Mouse (Mus musculus) kidney, postnatal 4 days (tissue): Measurements from ENCODE around the gene Pi4k2a.
A peak's percentile ranks its signal among the peaks of the same experiment; 100 is the strongest.

Experiments
- DNase-seq, 2 experiments: peaks; one replicate each; pipeline ENCODE4 v3.0.0; 2021; ENCODE audit warnings: mixed read lengths in 2 of 2

Gene Pi4k2a

DNA sequence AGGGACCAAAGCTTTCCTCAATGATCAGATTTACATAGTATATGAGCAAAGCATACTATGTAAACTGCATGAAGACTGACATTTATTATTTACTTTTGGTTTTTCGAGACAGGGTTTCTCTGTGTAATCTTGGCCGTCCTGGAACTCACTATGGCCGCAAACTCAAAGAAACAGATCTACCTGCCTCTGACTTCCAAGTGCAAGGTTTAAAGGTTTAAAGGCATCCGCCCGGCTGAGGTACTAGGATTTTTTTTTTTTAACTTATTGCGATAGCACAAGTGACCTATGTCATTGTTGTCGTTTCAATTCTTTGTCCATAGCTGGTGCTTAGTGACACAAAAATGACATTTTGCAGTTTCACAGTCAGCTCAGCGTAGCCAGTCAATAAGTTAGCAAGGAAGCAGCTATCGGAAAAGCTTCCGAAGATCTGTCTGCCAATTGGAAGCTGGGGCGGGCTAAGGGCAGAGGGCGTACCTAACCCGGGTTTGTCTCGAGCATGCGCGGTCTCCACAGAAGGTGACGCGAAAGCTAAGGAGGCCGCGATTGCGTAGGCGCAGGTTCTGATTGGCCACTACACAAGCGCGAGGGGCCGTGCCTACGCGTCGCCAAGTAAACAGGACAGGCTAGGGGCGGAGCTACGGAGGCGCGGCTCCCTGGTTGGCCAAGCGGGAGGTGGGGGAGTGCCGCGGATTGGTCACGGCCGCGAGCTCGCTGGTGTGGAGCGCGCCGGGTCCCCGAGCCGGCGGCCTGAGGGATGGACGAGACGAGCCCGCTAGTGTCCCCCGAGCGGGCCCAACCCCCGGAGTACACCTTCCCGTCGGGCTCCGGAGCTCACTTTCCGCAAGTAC, at the start of gene Pi4k2a:
Pi4k2a (plus strand) TSS at position 723 of the 848 bp plus-strand sequence.
- DNase-seq: peak; percentile 98 to 99

DNA sequence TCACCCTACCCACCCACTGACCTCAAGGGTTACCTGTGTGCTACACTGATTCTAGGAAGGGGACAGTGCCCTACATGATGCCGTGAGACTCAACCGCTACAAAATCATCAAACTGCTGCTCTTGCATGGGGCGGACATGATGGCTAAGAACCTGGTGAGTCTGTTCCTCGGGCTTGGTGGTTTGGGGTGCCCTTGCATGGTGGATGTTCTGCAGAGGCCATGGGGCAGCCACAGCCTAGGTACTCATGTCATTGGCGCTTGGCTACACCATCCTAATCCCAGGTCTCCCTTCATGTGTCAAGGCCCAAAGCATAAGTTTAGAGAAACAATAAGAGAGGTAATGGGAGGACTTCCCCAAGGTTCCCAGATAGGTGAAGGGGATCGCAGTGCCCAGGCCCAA, 46.3 kb upstream of the Pi4k2a start:
- DNase-seq: no peak

DNA sequence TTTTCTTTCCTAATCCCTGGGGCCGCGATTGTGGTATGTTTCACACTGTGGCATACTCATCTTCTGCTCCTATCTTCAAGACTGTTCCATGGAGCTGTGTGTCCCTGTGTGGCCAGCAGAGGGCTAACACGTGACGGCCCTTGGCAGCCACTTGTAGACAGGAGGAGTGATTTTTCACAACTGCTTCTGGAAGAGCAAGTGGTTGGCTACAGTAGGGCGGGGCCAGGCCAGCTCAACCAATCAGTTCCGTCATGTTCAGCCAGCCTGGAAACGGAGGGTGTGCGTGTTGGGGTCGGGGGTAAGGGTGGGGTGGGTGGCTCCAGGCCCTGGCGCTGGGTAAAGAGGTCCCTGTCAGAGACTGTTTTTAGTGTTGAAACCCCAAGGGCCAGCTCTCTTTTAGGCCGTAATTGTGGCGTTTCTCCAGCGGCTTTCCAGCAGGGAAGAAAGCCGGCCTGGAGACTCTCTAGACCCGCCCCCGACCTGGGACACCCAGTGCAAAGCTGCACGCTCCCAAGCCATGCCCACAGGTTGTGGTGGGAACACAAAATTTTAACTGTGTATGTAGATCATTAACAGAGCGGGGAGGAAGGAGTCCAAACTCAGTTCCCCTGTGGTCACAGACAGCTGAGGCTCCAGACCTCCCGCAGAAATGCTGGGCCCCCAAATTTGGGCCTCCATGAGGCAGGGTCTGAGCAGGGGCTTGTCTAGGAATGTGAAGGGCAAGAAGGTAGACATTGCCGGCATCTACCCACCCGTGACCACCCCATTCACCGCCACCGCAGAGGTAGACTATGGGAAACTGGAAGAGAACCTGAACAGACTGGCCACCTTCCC, 44.8 kb upstream of the Pi4k2a start, which contains the start of gene Hoga1:
Hoga1 (plus strand) TSS at position 342 of the 834 bp plus-strand sequence.
- peak; percentile 90 to 95 for DNase-seq

DNA sequence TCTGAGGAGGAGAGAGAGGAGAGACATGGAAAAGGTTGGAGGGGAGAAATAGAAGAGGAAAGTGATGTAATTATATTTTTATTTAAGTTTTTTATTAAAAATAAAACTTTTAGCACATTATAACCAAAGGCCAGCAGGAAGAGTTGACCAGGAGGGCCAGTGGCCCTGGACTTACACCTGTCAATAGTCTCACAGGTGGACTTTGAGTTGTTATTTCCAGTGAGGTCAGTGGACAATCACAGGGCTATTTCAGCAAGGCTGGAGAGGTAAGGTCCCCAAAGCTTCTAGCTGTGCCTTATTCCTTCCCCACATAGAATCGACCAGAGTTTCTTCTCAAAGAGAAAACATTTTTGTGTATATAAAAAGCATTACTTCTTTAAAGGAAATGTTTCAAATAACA, 40.0 kb upstream of the Pi4k2a start:
- DNase-seq: no peak

DNA sequence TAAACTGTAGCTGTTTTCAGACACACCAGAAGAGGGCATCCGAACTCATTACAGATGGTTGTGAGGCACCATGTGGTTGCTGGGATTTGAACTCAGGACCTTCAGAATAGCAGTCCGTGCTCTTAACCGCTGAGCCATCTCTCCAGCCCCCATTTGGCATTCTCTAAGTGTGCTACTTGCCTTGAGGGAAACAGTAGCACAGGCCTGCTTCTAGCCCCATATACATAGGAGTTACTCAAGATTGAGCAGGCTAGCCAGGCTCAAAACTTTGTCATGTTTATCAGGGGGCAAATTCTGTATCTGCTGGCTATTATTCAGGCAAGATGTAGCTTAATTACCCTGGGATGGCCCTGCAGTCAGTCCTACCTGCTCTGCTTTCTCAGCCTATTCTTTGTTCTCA, 38.9 kb upstream of the Pi4k2a start:
- no peak for DNase-seq

DNA sequence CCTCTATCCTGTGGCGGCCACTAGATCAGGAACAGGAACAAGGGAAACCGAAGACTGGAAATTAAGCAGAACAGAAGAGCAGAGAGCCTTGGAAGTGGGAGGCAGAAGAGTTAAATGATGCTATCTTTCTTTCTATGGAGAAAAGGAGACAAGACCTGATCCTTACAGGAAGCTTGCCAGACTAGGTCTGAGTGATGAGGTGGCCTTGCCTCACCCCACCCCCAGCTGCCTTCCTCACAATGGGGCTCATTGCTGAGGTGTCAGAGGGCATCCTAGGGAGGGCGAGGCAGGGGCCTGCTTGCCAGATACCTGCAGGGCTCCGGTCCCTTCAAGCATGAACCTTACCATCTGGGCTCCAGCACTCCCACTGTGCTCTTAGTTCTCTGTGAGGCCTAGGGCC, 38.3 kb upstream of the Pi4k2a start, which contains the start of gene 4933411K16Rik:
4933411K16Rik (plus strand) TSS at position 301 of the 400 bp plus-strand sequence.
- DNase-seq: no peak

DNA sequence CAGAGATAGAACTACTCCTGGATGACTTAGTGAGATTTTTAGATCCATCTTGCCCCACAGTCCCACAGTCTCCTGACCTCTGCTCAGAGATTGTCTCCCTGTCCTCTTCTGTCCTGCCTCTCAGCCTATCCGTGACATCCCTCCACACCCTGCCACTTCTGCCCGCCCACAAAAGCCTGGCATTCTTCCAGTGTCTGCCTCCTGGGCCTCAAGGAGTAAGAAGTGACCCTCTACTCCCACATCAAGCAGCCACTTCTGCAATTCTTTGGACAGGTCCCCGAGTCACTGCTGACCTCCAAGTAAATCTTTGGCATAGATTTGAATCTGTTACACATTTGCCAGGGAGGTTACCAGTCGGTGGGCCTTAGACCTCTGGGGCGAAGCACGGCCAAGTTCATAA, 36.0 kb upstream of the Pi4k2a start:
- peak; percentile 78 to 85 for DNase-seq

DNA sequence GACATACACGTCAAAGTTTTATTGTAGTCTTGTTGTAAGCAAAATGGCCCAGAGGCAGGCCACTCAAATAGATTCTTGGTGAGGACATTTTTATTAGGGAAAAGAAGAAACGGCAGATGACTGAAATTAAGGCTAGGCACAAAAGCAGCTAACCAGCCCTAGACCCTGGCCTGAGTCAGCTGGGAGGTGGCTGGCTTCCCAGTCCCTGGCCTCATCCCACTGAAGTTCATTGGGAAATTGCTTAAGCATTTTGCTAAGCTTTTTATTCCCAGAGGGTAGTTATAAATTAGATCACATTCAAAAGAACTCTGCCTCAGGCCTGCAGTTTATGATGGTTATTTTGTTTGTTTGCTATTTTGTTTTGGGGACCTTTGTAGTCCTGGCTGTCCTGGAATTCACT, 34.4 kb upstream of the Pi4k2a start:
- peak; percentile 70 to 74 for DNase-seq

DNA sequence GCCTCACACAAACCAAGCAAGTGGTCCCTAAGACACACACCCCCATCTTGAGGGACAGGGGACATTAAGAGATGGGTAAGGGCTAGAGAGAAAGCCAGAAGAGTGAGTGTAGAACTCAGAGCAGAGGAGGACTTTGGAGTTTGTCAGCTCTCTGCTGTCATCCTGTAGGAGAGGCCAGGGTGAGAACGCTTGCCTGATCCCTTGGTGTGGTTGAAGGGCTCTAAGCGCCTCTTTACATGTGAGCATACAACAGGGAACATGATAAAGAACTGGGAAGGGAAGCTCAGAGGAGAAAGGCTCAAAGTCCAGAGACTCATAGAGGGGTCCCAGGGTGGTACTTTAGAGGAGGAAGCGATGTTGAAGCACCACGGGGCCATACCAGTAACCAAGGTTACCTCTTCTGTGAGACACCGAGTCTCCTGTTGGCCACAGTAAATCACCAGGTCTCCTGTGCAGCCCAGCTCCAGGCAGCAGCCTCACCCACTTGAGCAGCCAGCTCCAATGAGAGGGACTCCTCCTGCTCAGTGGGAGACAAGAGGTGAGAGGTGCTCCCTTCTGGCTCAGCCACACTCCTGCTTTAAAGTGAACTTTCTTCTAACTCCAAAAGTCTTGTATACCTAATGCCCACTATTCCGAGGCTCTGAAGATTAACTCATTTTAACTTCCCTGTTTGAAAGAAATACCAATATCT, 33.4 kb upstream of the Pi4k2a start:
- no peak for DNase-seq

DNA sequence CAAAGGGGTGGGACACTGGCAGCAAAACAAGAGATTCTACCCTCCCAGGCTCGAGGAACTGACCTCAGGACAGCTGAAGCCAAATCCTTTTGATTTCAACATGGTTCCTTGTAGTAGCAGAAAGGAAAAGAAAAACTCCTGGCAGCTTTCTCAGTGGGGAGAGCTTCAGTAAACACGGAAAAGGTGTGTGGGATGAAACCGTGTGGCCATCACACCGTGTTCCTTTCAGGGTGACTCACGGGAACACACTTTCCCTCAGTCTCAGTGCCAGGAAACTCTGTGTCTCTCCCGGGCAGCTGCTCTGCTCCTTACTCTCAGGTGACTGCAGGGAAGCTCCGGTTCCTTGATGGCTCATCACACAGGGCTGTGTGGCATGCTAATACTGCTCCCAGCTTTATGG, 31.8 kb upstream of the Pi4k2a start:
- DNase-seq: no peak

DNA sequence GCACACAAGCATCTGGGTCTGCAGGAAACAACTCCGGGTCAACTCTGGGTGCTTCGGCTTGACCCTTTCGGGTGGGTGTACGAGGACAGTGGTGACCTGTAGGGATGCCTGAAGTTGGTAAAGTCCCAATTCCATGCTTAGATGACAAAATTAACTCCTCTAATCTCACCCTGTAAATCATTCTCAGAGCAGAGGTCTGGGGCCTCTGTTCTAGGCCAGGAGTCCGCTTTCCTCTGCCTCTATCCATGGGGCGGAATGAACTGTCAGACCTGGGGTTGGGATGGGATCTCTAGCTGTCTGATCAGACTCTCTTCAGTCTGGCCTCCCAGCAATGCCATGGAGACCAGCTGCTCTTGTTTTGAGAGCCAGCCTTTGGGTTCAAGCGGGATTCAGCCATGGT, 28.8 kb upstream of the Pi4k2a start:
- DNase-seq: peak in 1 of 2 experiments; percentile 40

DNA sequence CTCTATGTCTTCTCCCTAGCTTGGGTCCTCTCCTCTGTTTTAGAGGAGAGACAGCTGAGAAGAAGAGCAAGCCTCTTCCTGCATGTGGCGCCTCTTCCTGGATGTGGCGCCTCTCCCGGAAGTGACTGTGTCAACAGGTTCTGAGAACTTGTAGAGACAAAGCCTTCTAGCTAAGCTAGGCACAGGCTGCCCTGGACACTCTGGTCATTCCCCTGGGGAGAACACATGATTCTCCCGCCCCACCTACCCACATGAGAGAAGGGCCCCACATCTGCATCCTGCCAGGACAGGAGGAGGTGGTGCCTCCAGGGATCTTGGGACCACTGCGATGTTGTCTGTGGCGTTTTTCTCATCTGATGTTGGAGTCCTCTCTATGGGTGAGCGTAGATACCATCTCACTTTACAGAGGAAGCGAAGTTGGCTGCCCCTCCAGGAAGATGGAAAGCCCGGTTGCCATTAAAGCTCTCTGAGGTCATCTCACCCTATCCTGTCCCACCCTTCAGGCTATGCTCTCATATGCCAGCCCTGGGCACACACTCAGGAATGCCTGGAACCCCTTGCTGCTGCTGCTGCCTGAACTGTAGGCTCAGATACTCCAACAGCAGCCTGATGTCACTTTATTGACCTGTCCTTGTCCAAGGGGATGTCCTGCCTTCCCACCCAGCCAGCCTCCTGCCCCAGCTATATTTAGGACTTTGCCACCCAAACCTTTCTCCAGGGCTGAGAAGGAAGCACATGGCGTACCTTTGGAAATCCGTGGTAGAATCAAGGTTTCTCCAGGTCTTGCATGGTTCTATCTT, 21.6 kb upstream of the Pi4k2a start:
- no peak for DNase-seq

DNA sequence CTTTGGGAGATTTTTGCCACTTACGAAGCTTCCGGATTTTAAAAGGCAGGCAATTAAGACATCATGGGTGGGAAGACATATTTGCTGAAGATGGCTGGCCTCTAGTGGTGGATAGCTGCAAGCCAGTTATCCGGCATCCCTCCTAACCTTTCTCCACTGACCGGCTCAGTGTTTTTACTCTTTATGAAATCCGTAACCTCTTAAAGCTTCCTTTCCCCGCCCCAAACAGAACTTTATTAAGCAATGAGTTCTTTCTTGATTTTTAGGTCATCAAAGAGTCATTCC, 21.1 kb upstream of the Pi4k2a start:
- peak in 1 of 2 experiments; percentile 63 for DNase-seq

DNA sequence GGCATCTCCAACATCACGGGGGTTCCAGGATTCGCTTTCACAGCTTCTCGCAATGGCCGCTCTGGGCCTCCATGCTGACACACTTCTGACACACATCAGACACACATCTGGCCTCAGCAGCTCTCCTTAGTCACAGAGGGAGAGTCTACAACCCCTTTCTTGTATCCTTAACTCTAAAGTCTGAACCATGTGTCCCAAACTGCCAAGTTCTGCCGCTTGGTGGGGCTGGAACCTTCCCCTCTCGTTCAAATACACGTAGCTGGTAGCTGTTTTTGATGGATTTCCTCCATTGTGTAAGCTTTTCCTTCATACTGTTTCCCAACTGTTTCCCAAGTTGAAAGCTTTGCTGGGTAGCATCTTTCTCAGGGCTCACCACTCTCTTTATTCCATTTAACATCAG, 19.0 kb upstream of the Pi4k2a start:
- no peak for DNase-seq

DNA sequence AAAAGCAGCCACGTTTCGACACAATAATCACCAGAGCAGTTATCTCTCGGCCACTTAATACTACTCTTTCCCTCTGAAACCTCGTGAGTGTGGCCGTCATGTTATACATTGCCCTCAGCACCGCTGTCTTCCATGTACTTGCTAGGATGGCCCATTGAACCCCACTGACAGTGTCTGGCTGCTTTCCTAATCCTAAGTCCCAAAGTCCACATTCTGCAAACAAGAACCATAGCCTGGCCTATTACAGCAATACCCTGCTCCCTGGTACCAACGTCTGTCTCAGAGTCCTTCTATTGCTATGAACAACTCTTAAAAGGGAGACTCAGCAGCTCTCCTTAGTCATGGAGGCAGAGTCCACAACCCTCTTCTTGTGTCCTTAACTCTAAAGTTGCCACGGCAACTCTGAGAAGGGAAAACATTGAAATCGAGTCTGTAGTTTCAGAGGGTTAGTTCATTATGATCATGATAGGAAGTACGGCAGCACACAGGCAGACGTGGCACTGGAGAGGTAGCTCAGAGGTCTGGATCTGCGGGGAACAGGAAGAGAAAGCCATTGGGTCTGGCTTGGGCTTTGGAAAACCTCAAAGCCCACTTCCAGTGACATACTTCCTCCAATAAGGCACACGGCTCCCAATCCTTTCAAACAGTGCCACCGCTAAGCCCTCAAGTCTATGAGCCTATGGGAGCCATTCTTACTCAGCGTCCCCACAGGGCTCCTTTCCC, 18.2 kb upstream of the Pi4k2a start:
- DNase-seq: peak in 1 of 2 experiments; percentile 22

DNA sequence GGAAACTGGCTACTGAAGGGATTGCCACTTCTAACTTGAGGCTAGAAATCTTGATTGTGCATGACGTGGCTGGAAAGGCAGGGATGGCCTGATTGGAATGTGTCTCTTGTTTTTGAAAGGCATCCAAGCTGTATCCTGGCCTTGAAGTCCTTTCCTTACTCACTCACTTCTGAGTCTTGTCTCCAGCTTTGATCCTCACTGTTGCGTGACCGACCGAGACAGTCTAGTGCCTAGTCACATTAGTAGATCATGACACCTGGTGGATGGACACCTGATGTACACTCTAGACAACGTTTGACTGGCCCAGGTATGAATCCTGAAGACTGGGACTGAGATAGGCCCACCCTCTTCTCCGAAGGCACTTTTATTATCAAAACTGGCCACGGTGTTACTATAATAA, 17.5 kb upstream of the Pi4k2a start:
- DNase-seq: peak; percentile 47 to 64

DNA sequence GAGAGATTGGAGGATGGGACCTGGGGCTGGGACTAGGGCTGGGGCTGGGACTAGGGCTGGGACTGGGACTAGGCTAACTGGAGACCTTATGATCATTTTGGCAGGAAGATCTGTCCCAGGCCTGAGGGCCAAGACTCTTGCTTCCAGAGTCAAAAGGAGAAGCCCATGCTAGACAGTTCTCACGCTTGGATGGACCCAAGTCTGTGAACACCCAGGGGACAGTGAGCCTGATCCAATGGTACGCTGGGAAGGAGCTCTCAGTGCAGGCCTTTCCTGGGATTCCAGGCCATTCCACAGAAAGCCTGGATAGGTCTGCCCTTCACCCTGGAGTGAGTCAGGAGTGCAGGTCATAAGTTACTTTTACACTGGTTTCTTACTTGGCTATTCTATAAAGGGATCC, 15.2 kb upstream of the Pi4k2a start:
- no peak for DNase-seq

DNA sequence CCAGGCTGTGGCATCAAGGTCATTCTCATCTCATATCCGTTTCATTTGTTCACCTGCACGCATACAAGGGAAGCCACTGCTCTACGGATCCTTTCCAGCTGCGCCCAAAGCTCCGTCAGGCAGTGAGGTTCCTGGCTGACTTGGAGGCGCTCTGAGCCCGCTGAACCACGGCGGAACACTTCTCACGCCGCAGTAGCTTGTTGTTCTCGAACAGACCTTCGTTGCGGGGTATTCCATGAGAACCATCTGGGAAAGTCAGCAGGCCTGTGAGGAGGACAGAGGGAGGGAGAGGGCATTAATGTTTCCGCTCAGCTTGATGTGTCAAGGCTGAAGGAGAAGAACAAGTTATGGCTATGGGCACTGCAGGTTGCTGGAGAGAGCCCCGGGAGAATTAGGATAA, 14.3 kb upstream of the Pi4k2a start:
- DNase-seq: no peak

DNA sequence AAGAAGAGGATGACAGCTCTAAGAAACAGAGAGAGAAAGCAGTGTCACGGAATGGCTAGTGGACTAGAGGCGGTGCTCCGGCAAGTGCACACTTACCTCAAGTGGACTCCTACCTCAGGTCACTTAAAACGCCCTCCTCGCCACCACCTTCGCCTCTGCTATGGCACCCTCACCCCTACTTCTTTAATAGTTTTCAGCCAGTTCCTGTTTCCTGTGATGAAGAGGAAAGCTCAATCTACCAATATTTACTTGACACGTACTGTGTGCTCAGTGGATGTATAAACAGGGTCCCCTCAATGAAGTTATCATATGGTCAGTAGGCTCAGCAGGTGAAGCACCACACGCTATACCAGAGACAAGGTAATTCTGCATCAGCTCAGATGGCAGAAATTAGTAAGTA, 11.7 kb upstream of the Pi4k2a start:
- DNase-seq: no peak

DNA sequence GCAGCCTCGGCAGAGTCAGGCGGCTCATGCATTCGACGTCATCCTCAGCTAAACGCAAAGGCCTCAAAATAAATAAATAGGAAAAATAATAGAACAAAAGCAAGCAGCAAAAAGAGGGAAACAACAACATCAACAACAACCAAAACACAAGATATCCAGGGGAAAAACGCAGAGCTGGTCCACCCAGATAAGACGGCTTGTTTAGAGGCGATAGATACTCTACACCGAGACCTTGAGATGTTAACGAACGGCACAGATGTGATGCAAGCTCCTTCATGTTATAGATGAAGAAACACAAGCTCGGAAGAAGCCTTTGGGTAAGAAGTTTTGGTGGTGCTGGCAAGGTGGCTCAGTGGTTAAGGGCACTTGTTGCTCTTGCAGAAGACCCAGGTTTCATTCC, 11.3 kb upstream of the Pi4k2a start:
- no peak for DNase-seq

DNA sequence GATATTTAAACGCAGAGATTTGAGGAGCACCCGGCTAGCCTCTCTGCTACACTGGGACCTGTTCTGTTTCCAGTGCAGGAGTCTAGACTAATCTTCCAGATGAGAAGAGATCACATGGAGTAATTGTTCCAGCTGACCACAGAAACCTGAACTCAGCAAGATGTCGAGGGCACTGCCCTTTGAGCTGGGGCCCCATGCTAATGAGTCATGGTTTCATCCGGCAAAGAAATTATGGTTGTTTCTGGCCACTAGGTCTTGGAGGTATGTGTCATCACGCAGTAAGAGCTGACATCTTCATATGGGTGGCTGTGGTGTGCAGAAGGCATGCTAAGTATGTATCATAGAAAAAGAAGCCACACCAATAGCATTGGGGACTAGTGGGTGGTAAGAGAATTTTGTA, 10.3 kb upstream of the Pi4k2a start:
- DNase-seq: no peak

DNA sequence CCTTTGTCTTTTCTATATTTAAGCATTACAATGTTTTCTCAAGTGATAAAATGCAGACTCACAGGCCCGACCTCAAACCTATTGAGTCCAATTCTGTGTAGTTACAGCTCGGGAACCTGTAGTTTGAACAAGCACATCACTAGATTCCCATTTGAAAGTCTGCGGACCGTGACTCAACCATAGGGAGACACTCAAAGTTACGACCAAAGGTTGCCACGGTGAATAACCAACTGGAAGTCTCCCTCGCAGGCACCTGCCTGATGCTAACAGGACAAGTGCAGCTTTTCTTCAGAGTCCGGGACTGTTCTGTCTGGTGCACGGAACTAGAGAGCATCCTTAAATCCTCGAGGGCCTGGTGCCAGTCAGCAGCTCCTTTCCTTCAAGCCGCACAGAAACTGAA, 9.8 kb upstream of the Pi4k2a start:
- peak in 1 of 2 experiments; percentile 29 for DNase-seq
